Mouse (Mus musculus): ENCODE data around the gene Traf7. TPM values are rescaled to one million over a fixed set of nuclear protein-coding genes. Genes with fewer than 3 reads are reported as not detected.

The Traf7 gene
- polyA plus RNA-seq, 1 experiment from 2014 or later: 77.6 TPM

- no peaks in the 10 kb centered on the region for H3K27me3 ChIP-seq (ENCODE audit: control insufficient read depth, insufficient read depth, low read length)
- H3K4me2 ChIP-seq (ENCODE audit: low read depth, low read length): no peak overlapping the region
- H3K4me3 ChIP-seq (ENCODE audit: low read length): no peak overlapping the region
- 68% methylated on average over 5 of the region's 5 CpGs for WGBS
- 0 out of 2 replicates have a peak, but pooled peaks cover 3% of the 10 kb centered on the region for H3K36me3 ChIP-seq (ENCODE audit: control insufficient read depth, insufficient read depth)
- H3K9me3 ChIP-seq (replicated peaks; ENCODE audit: control insufficient read depth, low read length): no peaks in the 10 kb centered on the region
- no peak for ATAC-seq (replicated peaks; ENCODE audit: extremely low read depth, insufficient read depth, low FRiP score)
- peaks cover 29% of the 10 kb centered on the region for H3K4me1 ChIP-seq (ENCODE audit: control insufficient read depth, insufficient read depth, low read length)
- H3K27ac ChIP-seq (ENCODE audit: low read length): no peak overlapping the region
- H3K9ac ChIP-seq (ENCODE audit: low read length): peak overlapping the region; percentile 23; the same call in 1 of the 2 replicates
Observed at GRCm38 (mm10) chr17:24563638-24564037, 35.9 kb upstream of the Traf7 start.

- H3K27me3 ChIP-seq (ENCODE audit: control insufficient read depth, insufficient read depth, low read length): no peaks in the 10 kb centered on the region
- H3K36me3 ChIP-seq (ENCODE audit: control insufficient read depth, insufficient read depth): 0 out of 2 replicates have a peak, but pooled peaks cover 3% of the 10 kb centered on the region
- peaks cover 29% of the 10 kb centered on the region for H3K4me1 ChIP-seq (ENCODE audit: control insufficient read depth, insufficient read depth, low read length)
- 84% methylated on average over 2 of the region's 2 CpGs for WGBS
- H3K4me2 ChIP-seq (ENCODE audit: low read depth, low read length): no peak overlapping the region
- ATAC-seq (replicated peaks; ENCODE audit: extremely low read depth, insufficient read depth, low FRiP score): no peak
- no peaks in the 10 kb centered on the region for H3K9me3 ChIP-seq (replicated peaks; ENCODE audit: control insufficient read depth, low read length)
- H3K4me3 ChIP-seq (ENCODE audit: low read length): no peak overlapping the region
- no peak overlapping the region for H3K9ac ChIP-seq (ENCODE audit: low read length)
- no peak overlapping the region for H3K27ac ChIP-seq (ENCODE audit: low read length)
Observed at GRCm38 (mm10) chr17:24561592-24561991, 33.9 kb upstream of the Traf7 start.

- no peak for ATAC-seq (replicated peaks; ENCODE audit: extremely low read depth, insufficient read depth, low FRiP score)
- Histone ChIP-seq H3K27ac (ENCODE audit: low read length) (no peak overlapping the region), H3K4me3 (ENCODE audit: low read length) (no peak overlapping the region), H3K4me2 (ENCODE audit: low read depth, low read length) (no peak overlapping the region), H3K36me3 (ENCODE audit: control insufficient read depth, insufficient read depth) (0 out of 2 replicates have a peak, but pooled peaks cover 3% of the 10 kb centered on the region), H3K27me3 (ENCODE audit: control insufficient read depth, insufficient read depth, low read length) (no peaks in the 10 kb centered on the region), H3K9ac (ENCODE audit: low read length) (no peak overlapping the region), H3K9me3 (replicated peaks; ENCODE audit: control insufficient read depth, low read length) (no peaks in the 10 kb centered on the region), H3K4me1 (ENCODE audit: control insufficient read depth, insufficient read depth, low read length) (peaks cover 29% of the 10 kb centered on the region)
- 71% methylated on average over 5 of the region's 5 CpGs for WGBS
Observed at GRCm38 (mm10) chr17:24560301-24561028, 32.7 kb upstream of the Traf7 start.

- Histone ChIP-seq H3K36me3 (ENCODE audit: control insufficient read depth, insufficient read depth) (no peaks in the 10 kb centered on the region), H3K4me3 (ENCODE audit: low read length) (no peak overlapping the region), H3K27me3 (ENCODE audit: control insufficient read depth, insufficient read depth, low read length) (no peaks in the 10 kb centered on the region), H3K4me2 (ENCODE audit: low read depth, low read length) (peak overlapping the region; percentile 25), H3K9ac (ENCODE audit: low read length) (no peak overlapping the region), H3K4me1 (ENCODE audit: control insufficient read depth, insufficient read depth, low read length) (peaks cover 29% of the 10 kb centered on the region), H3K9me3 (replicated peaks; ENCODE audit: control insufficient read depth, low read length) (no peaks in the 10 kb centered on the region), H3K27ac (ENCODE audit: low read length) (peak overlapping the region; percentile 92)
- 52% methylated on average over 3 of the region's 3 CpGs for WGBS
- peak; percentile 33; the same call in 1 of the 2 replicates for ATAC-seq (replicated peaks; ENCODE audit: extremely low read depth, insufficient read depth, low FRiP score)
Observed at GRCm38 (mm10) chr17:24559146-24559545, 31.4 kb upstream of the Traf7 start.

- no peak overlapping the region for H3K4me3 ChIP-seq (ENCODE audit: low read length)
- no peaks in the 10 kb centered on the region for H3K36me3 ChIP-seq (ENCODE audit: control insufficient read depth, insufficient read depth)
- no peak overlapping the region for H3K9ac ChIP-seq (ENCODE audit: low read length)
- WGBS: 59% methylated on average over 4 of the region's 4 CpGs
- no peaks in the 10 kb centered on the region for H3K27me3 ChIP-seq (ENCODE audit: control insufficient read depth, insufficient read depth, low read length)
- H3K4me1 ChIP-seq (ENCODE audit: control insufficient read depth, insufficient read depth, low read length): peaks cover 29% of the 10 kb centered on the region
- ATAC-seq (replicated peaks; ENCODE audit: extremely low read depth, insufficient read depth, low FRiP score): peak; percentile 63
- H3K9me3 ChIP-seq (replicated peaks; ENCODE audit: control insufficient read depth, low read length): no peaks in the 10 kb centered on the region
- H3K4me2 ChIP-seq (ENCODE audit: low read depth, low read length): peak overlapping the region; percentile 21; the same call in 1 of the 2 replicates
- peak overlapping the region; percentile 92 for H3K27ac ChIP-seq (ENCODE audit: low read length)
Observed at GRCm38 (mm10) chr17:24558600-24559099, 30.9 kb upstream of the Traf7 start.

GRCm38 (mm10) chr17:24557091-24557490, 29.4 kb upstream of the Traf7 start:
- Histone ChIP-seq H3K27ac (ENCODE audit: low read length) (peak overlapping the region; percentile 30; the same call in 1 of the 2 replicates), H3K36me3 (ENCODE audit: control insufficient read depth, insufficient read depth) (no peaks in the 10 kb centered on the region), H3K27me3 (ENCODE audit: control insufficient read depth, insufficient read depth, low read length) (no peaks in the 10 kb centered on the region), H3K4me2 (ENCODE audit: low read depth, low read length) (no peak overlapping the region), H3K9ac (ENCODE audit: low read length) (no peak overlapping the region), H3K9me3 (replicated peaks; ENCODE audit: control insufficient read depth, low read length) (no peaks in the 10 kb centered on the region), H3K4me3 (ENCODE audit: low read length) (no peak overlapping the region), H3K4me1 (ENCODE audit: control insufficient read depth, insufficient read depth, low read length) (peaks cover 29% of the 10 kb centered on the region)
- 68% methylated on average over 7 of the region's 7 CpGs for WGBS
- ATAC-seq (replicated peaks; ENCODE audit: extremely low read depth, insufficient read depth, low FRiP score): no peak

- peak overlapping the region; percentile 89 for H3K9ac ChIP-seq (ENCODE audit: low read length)
- no peaks in the 10 kb centered on the region for H3K27me3 ChIP-seq (ENCODE audit: control insufficient read depth, insufficient read depth, low read length)
- H3K4me3 ChIP-seq (ENCODE audit: low read length): peak overlapping the region; percentile 85
- ATAC-seq (replicated peaks; ENCODE audit: extremely low read depth, insufficient read depth, low FRiP score): no peak
- H3K4me2 ChIP-seq (ENCODE audit: low read depth, low read length): peak overlapping the region; percentile 94
- H3K36me3 ChIP-seq (ENCODE audit: control insufficient read depth, insufficient read depth): no peaks in the 10 kb centered on the region
- H3K27ac ChIP-seq (ENCODE audit: low read length): no peak overlapping the region; the same call in 1 of the 2 replicates
- WGBS: 52% methylated on average over 3 of the region's 3 CpGs
- H3K9me3 ChIP-seq (replicated peaks; ENCODE audit: control insufficient read depth, low read length): no peaks in the 10 kb centered on the region
- H3K4me1 ChIP-seq (ENCODE audit: control insufficient read depth, insufficient read depth, low read length): peaks cover 19% of the 10 kb centered on the region
Observed at GRCm38 (mm10) chr17:24551050-24551444, 23.3 kb upstream of the Traf7 start.

- no peaks in the 10 kb centered on the region for H3K27me3 ChIP-seq (ENCODE audit: control insufficient read depth, insufficient read depth, low read length)
- no peaks in the 10 kb centered on the region for H3K9me3 ChIP-seq (replicated peaks; ENCODE audit: control insufficient read depth, low read length)
- H3K27ac ChIP-seq (ENCODE audit: low read length): peak overlapping the region; percentile 93
- H3K36me3 ChIP-seq (ENCODE audit: control insufficient read depth, insufficient read depth): no peaks in the 10 kb centered on the region
- WGBS: 1% methylated on average over 44 of the region's 44 CpGs
- peak; percentile 59 for ATAC-seq (replicated peaks; ENCODE audit: extremely low read depth, insufficient read depth, low FRiP score)
- H3K9ac ChIP-seq (ENCODE audit: low read length): peak overlapping the region; percentile 89
- peak overlapping the region; percentile 85 for H3K4me3 ChIP-seq (ENCODE audit: low read length)
- peaks cover 19% of the 10 kb centered on the region for H3K4me1 ChIP-seq (ENCODE audit: control insufficient read depth, insufficient read depth, low read length)
- peak overlapping the region; percentile 94 for H3K4me2 ChIP-seq (ENCODE audit: low read depth, low read length)
Observed at GRCm38 (mm10) chr17:24550416-24551049, 22.8 kb upstream of the Traf7 start.
